Mouse (Mus musculus) adrenal gland, adult 18-20 months (tissue): Measurements from ENCODE around the gene Ccdc69. TPM values are rescaled to one million over a fixed set of nuclear protein-coding genes. Genes with fewer than 3 reads are reported as not detected.
"Not testable (repeated sequence)": the region's sequence is repeated elsewhere in the genome, so short reads cannot be mapped to it uniquely, and the experiment has no call there.

Source experiments
- DNase-seq, 2 experiments: peaks; one replicate each; pipeline ENCODE4 v3.0.0; 2021 to 2022; ENCODE audit warnings: low spot score in 2 of 2
- total RNA-seq, 2 experiments: library from RNA; stranded (reverse); gene quantifications; 1 replicate in 1 of 2; 2 replicates in 1 of 2; pipeline ENCODE4 v1.2.3; 2021

The Ccdc69 gene
- total RNA-seq, 2 experiments from 2014 or later, result 7.4 to 9.8 TPM

DNA sequence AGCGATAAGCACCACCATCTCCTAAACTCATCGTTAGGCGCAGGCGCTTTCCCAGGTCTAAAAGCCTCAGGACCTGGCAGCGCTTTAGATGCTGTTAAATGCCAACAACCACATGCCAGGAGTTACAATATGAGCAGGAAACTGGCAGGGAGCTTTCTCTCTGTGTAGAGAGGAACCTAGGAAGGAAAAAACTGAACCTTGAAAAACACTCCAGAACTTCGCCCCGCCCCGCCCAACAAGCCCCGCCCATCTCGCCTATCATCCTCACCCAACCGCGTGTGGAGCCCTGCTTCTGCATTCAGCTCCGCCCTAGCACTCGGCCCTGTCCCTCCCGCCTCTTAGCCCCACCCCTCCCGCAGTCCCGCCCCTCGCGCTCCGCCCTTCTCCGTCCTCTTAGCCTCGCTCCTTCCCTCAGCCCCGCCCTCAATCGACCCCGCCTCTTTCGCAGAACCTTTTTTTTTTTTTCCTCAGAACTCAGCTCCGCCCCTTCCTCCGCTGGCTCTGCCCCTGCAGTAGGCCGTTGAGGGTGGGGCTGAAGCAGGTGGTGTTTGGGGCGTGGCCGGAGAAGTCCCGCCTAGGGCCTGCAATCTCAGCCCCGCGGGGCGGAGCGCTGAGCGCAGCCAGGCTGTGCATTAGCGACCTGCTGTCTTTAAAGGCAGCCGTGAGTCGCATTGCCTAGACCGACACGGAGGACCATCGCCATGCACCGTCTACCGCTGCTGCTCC is 19.7 kb upstream of the Ccdc69 start, which contains the start of gene Gm2a:
TSS of gene Gm2a (plus strand) at position 653 of the 726 bp plus-strand sequence.
- peak; percentile 91 for DNase-seq

DNA sequence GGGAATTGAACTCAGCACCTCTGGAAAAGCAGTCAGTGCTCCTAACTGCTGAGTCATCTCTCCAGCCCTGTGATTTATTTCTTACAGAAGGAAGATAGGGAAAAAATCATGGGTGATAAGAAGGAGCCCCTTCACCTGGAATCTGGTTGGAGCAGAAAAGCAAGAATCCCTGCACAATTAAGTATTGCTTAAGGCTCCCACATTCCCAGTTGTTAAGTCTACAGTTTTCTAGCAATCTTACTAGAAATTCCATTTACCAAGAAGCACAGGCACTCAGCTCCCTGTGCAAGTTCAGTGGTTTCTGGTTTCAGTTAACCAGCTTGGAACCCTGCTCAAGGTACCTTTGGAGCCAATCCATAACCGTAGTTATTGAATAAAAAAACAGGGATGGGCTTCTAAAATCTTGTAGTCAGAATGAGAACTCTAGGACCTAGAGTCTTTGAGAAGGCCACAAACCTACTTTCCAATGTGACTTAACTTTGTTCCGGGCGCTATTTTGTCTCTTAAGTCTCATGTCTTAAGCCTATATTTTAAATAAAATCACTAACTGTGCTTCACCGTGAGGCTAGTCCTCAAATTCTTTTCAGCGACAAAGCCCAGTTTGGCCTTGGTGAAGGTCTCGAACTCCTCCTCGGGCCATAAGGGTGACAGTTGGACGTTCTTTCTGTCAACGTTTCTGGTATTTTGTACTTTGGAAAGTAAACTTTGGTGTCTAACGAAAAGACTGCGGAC is 19.0 kb upstream of the Ccdc69 start:
- no peak for DNase-seq

DNA sequence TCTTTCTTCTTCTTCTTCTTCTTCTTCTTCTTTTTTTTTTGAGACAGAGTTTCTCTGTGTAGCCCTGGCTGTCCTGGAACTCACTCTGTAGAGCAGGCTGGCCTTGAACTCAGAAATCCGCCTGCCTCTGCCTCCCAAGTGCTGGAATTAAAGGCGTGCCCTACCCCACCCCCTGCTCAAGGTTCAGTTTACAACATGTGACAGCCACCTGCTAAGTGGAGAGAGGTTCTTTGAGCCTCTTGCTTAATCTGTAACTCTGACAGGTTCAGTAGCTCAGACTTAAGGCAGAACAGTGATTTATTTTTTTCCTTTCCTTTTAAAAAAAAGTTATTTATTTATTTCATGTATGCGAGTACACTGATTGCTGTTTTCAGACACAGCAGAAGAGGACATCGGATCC is 18.4 kb upstream of the Ccdc69 start:
- DNase-seq, result not testable (repeated sequence)

DNA sequence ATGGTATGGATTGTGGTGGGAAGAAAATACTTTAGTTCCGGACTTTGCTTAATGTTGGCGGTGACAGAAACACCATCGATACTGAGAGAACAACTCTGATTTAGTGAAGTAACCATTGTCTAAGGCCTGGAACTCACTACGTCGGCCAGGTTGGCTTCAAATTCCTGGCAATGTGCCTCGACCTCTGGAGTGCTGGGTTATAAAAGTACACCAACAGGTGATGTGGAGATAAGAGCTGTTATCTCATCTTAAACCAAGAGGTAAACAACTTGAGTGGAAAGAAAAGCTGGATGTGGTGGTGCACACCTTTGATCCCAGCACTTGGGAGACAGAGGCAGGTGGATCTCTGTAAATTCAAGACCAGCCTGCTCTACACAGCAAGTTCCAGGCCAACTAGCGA is 15.2 kb upstream of the Ccdc69 start:
- no peak for DNase-seq

DNA sequence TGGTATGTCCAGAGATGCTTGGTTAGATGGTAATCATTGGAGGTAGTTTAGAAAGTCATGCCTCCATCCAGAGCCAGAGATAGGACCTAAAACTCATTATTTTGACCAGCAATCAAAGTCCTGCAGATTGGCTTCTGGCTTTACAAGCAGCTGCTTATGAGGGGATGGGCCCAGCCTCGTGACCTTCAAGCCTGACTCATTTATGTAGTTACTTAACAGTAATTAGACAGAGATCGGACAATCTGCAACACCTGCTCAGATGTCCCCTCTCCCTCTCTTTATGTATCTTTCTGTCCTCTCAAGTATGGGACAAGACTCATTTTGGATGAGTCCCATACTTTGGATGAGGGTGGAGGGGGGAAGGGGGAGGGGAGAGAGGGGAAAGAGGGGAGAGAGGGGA is 12.0 kb upstream of the Ccdc69 start:
- DNase-seq, result no peak

DNA sequence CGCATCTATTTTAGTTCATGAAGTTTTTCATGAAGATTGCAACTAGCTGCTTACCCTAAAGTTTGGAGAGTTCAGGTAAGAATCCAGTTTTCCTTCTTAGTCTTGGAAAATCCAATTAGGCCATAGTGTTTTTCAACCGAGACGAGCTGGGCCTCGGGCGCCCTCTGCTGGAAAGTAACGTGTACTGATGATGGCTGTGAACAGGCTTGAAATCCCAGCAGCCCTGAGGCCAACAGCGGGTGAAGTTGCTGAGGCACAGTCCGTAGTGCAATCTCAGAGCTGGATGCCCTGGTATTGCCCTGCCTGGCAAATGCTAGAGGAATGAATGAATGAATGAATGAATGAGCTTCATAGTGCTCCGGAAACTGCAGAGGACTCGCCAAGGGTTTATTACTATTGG is 9.1 kb upstream of the Ccdc69 start:
- DNase-seq, result peak; percentile 71 to 76

DNA sequence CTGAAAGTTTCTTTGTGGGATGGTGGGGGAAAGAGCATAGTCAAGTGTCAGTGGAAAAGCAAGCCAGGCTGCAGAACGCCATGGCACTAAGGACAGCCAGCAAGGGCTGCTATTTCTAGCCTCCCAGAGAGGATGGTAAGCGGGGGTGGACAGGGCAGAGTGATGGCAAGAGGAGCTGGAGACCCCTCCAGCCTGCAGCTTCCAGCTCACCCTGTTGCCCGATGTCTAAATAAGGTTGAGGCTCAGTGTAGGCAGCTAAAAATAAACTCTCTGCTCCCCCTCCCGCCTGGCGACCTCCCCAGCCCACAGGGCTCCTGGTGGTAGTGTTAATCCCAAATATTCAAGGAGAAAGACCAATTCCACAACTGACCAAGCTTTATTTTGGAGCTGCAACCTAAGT is 7.5 kb upstream of the Ccdc69 start:
- no peak for DNase-seq

DNA sequence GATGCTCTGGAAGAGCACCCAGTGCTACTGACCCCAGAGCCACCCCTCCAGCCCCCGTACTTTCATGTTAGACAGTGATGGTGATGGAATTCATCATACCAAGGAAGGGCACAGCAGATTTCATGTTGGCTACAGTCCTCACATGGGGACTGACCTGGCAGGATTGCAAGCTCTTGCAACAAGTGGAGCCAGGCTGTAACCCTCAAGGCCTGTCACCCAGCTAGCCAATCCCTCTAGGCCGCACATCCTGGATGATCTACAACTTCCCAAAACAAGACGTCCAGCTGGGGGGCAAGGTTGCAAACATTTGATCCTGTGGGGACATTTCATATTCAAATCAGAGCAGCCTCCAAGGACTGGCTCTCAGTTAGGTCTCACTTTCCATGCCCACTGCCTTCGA is 6.7 kb upstream of the Ccdc69 start:
- DNase-seq, result no peak

DNA sequence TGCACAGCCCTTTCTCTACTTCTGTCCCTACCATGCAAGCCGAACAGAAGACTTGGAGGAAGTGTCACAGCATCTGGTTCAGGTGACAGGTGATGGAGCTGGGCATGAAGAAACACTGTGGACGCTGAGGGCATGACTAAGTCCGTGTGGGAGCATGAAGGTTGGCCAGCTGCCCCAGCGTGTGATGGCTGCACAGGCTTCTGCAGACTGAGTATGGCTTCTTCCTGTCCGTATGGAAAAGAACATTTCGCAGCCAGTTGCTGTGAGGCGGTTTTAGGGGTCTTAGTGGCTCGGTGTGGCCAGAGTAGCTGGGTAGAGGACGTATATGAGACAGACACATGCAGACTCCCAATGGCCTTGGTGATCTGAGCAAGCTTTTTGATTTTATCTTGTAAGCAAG is 3.3 kb upstream of the Ccdc69 start:
- no peak for DNase-seq

DNA sequence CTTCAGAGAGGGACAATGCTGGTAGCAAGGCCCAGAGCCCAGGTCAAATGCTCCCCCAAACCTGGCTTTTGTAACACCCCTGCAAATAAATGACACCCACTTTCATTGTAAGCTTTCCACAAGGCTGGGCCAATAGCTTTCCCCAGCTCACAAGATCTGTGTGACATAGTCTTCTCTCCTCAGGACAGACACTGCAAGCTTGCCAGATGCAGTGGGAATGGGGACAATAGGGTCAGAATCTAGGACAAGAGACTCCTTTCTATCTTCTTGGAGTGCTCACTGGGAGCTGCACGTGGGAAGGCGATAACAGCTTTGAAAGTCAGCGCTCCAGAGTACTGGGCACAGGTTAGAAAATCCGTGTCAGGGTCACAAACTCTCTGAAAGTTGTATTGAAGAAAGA is 1.2 kb upstream of the Ccdc69 start:
- no peak for DNase-seq

DNA sequence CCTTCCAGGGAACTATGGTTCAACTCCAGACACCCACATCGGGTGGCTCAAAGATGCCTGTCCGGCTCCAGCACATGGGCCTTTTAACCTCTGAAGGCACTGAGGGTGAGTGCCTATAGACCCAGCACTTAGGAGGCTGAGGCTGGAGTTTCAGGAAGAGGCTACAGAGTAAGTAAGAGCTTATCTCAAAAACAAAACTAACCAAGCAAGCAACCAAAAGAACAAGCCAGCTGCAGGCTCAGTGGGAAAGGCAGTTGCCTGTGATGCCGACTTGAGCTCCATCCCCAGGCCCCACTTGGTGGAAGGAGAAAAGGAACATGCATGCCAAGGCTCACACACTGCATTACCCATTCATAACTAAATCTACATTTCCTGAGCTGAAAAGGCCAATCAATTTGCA is 571 bp upstream of the Ccdc69 start:
- no peak for DNase-seq

DNA sequence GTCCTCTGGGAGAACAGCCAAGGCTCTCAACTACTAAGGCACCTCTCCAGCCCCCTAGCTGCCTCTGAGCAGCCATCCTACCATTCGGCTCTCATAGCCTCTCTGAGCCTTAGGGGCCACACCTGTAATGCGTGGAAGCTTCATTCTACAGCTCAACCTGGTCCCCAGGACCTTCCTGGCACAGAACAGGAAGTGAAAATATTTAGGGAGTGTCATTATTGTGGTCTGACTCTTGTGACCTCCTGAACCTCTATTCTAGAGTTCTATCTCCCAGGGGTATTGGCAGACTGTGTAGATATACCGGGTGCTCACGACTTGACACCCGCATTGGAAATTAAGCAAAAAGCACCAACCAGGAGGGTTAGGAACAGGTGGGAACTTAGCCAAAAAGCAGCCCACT is 1.7 kb downstream of the Ccdc69 start:
- no peak for DNase-seq

DNA sequence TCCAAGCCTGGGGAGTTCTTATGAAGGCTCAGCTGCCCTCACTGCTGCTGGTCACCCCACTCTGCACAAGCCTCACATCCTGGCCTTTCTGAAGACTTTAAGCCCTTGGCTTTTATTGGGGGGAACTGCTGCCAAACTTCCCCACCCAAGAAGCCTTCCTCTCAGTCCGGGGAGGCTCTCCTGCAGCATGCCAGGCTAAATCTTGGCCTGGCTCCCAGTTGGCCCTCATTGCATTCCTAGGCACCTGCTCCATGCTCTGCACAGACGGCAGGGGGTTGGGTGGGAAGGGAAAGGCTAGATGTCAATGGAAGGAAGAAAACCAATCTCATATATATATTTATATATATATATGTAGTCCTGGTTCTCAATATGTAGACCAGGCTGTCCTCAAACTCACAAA is 2.3 kb downstream of the Ccdc69 start:
- no peak for DNase-seq

DNA sequence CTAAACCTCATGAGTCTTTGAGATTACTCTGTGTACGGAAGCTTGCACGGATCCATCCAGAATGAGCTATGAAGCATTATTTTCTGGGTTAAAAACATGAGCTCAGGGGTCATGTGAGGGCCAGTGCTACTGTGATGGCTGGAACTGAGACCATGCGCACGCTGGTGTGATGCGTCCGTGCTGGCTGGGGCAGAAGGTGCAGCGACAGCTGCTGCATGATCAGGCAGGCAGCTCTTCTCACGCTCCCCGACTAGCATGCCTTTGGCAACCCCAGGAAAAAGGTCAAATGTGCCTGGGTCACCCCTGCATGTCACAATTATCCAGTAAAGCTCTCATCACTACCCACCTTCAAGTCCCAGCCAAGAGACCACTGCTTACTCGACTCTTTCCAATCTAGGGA is 4.7 kb downstream of the Ccdc69 start:
- DNase-seq, result no peak

DNA sequence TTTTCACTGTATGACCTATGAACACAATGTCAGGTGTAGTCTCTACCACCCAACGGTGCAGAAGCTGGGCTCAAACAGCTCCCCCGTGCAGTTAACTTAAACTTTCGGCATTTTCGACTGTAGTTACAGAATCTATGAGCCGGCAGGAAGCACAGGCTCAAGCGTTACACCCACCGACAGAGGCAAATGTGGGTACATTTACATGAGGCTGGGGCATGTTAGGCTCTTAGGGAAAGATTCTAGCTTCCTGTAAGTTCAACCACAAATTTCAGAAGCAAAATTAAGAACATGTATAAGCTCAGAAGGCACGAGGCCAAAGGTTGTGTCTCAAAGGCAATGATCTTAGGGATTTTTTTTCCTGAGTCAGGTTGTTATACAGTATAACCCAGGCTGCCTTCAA is 5.5 kb downstream of the Ccdc69 start:
- no peak for DNase-seq

DNA sequence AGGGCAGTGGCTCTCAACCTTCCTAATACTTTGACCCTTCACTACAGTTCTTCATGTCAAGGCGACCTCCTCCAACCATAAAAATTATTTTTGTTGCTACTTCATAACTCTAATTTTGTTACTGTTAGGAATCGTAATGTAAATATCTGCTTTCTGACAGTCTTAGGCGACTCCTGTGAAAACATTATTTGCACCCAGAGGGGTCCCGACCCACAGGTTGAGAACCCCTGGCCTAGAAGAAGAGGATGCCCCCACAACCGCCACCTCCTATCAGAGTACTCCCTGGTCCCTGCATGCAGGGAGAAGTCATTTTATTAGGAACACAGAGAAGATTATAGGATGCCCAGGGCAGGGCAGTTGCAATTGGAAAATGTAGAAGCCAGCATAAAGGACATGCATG is 6.6 kb downstream of the Ccdc69 start:
- DNase-seq, result no peak

DNA sequence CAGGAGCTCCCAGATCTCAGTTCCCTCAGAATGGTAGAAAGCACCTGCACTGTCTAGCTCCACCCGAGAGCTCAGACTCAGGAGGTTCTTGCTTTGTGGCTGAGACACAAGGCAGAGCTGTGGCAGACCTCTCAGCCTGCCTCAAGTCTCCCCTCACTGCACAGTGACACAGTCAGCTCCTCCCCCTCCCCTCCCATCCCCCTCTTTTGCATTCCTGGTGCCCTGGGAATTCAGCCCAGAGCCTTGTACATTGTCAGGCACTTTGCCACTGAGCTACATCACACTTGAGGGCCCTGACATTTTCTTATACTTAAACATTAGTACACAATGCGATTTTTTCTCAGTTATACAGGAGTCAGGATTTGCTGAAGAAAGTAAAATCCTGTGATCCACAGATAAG is 8.9 kb downstream of the Ccdc69 start:
- DNase-seq, result no peak

DNA sequence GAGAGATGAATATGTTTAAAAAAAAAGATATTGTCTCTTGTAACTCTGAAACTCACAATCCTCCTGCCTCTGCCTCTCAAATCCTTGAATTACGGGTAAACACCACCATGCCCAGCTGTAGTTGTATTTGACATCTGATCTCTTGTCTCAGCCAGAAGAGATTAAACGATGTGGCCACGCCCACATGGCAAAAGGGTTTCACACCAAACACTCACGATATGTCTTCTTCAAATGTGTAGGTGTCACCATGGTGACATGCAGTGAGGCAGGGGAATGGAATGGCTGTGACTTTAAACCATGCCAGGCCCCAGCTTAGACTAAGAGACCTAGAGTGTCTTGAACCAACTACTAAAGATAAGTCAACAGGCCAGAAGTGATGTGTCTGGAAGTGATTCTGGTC is 11.0 kb downstream of the Ccdc69 start:
- no peak for DNase-seq

DNA sequence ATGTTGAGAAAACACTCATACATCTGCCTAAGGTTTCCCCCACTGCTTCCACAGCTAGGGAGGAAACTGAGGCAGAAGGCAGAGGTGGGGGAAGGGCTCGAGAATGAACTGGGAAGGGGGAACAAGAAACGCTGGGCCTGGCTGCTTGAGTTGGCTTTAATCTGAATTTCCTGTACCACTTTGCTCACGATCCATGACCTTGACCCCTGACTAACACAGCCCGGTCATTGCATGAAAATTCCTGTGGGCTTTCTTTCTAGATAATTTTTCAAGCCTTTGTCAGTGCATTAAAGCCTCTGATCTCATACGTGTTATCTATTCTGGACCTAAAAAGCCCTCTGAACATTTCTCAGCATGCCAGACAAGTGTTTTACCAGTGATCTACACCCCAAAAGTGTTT is 15.1 kb downstream of the Ccdc69 start:
- no peak for DNase-seq

DNA sequence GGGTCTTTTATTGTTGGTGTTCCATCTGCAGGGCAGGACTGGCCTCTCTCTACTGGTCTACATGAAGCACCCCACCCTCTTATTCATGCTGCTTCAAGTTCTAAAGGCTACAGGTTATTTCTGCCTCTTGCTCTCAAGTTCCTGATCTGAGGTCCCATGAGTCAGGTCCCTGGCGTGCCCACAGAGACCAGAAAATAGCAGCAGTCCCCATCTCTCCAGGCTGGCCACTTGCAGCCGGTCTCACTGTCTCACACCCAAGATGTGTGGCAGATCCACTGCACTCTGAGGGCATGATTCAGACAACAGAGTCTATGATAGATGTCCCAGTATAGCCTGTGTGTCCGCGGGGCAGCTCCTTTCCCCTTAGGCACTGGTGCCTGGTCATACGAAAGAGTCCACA is 17.1 kb downstream of the Ccdc69 start:
- no peak for DNase-seq

DNA sequence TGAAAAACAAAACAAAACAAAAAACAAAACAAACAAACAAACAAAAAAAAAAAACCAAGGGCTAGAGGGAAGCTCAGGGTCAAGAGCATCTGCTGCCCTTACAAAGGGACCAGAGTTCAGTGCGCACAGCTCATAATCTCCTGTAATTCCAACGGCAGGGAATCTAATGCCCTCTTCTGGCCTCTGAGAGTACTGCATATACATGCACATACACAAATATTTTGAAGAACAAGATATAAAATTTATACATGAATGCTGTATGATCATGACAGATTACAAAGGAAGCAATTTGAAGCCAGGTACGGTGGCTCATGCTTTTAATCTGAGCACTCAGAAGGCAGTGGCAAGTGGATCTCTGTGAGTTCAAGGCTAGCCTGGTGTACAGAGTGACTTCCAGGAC is 20.4 kb downstream of the Ccdc69 start:
- no peak for DNase-seq

DNA sequence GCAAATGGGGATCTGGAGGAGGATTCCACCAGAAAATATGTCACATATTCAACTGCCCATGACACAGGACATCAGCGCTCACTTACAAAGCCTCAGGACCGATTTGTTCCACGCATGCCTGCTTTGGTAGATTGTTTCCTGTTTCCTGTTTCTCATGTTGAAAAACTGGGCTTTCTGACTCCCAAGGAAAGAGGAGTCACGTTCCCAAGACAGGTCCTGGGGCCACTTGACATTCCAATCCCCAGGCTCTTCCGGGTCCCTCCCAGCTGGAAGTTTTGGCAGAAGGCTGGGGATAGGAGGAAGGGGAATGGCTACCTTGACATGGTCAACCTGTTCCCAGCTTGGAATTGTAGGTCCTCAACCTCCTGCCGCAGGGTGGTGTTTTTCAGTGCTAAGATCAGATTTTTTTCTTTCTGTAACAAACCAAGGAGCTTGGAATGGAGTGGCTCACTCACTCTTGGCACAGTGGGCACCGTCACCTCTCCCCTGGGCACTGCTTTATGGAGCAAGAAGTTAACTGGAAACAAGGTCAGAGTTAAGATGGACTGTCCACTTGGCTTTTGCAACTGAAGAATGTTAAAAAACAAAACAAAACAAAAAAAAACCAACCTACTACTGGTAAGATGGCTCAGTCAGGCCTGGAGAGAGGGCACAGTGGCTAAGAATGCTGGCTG is 27.0 kb downstream of the Ccdc69 start:
- no peak for DNase-seq
